Mouse (Mus musculus): Measurements from ENCODE around the gene Pirt.
A peak's percentile ranks its signal among the peaks of the same experiment; 100 is the strongest.

Gene Pirt

DNA sequence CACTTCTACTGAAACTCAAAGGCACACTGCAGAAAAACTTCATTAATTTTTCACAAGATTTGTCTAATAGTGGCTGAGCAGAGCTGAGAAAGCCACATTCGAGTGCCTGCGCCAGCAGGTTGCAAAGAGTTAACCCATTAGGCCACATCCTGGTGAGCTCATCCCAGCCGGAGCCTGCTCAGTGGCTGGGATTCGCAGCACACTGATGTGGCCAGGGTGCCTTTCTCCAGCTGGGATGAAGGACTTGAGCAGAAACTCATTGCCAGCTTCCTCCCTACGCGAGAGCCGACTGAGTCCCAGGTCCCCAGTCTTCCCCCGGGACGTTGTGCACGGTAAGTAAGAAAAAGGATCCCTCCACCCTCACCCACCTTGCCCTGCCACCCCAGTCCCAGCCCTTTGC lies at the start of gene Pirt:
Pirt (plus strand) TSS at position 171 of the 400 bp plus-strand sequence.
- no peak for DNase-seq (ENCODE audit: extremely low read depth, low read depth)

DNA sequence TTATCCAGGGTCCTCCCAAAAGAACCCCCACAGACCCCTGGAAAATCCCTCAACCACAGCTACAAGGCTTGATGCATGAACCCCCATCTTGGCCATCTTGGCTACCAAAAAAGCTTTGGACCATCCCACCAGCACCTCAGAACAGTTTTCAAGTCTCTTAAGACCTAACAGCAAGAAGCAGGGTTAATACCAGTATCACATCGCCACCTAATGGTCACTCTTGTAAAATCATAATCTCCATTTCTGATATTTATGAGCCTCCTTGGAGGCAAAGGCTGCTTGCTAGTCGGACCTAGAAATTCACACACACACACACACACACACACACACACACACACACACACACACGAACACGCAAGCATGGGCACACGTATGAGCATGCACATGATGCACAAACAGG lies 40.1 kb upstream of the Pirt start:
- peak; percentile 30 for DNase-seq (ENCODE audit: extremely low read depth, low read depth)

DNA sequence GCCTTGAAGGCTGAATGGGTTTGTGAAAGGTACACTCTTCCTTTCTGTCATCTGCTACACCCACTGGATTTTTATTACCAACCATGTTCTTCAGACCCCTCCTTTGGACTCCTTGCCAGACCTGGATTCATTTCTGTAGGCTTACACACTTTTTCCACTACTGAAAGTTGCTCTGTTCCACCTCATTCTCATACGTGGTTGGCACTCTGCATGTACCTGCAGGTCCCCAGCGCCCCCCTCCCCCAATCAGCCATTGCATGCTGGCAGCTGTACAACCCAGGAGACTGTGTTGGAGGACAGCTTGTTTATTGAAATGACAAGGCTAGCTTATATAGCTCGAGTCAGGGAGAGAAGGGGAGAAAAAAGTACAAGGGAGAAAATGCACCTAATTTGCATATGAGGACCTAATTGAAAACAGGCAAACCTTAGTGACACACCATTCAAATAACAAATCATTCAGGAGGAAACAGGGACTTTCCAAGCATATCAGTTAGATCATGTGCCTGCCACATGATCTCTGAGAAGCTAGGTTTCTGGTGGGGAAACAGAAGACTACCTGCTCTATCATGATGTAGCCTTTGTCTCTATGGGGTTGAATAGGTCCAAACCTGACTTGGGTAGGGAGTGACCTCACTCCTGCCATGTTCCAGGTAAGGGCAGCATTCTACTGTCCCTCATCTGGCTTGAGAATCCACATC lies 38.9 kb upstream of the Pirt start:
- DNase-seq (ENCODE audit: extremely low read depth, low read depth), result no peak

DNA sequence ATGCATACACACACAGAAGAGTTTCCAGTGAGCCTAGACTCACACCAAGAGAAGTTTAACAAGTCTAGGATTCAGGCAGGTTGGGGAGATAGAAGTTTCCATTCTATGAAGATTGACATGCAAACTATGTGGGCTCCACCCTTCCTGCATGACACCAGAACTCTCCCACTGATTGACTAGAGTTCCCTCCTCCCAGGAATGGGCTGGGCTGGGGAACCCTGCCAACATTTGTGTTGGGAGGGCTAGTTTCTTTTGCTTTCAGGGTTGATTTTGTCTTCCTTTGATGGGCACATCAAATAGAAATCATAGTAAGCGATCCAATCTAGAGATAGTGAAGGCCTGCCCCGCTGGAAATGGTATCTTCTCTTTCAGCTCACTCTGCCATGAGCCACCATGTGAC lies 30.5 kb upstream of the Pirt start:
- no peak for DNase-seq (ENCODE audit: extremely low read depth, low read depth)

DNA sequence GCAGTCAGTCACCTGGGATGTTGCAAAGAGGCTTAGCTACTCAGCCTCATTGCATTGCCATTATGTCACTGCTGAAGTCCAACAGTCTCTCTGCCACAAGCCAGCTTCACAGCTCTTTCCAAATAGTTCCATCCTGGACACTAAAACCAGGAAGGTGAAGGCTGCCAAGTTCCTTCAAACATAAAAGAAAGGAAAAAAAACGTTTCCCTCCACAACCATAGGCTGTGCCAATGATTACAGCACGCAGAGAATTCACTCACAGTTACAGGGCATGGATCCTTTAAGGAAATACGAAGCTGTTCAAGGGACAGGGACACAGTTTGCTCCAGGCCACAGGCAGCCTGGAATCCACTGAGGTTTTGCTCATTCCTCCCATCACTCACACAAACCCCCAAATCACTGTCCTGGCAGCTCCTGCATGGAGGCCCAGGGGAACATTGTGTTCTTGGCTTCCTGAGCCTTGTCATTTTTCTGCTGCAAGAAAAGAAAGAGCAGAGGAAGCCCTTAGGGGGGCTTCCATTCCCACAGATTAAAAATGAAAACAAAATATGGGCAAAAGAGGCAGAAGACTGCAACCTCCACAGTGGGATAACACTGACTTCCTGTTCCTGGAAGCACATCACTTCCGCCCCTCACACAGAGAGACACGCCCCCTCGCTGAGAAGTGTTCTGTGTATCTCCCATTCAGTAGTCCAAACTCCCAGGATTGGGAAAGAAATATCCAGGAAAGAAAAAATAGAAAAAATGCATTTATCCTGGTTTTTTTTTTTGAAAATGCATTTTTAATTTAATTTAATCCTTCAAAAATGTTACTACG lies 29.3 kb upstream of the Pirt start:
- no peak for DNase-seq (ENCODE audit: extremely low read depth, low read depth)

DNA sequence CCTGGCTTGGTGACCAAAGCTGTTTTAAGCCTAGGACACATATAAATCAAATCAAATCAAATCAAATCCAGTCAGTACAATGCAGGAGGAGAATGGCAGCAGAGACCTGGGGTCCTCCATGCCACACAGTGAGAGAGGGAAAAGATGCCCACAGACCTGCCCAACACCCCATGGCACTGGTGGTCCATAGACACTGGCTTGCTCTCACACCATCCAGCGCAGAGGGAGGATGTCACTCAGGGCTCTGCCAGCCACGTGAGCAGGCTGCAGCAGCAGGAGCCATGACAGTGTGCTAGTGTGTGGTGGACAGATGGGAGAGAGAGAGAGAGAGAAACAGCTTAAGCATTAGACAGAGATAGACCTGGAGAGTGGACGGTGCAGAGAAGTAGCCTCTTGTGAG lies 19.2 kb upstream of the Pirt start:
- DNase-seq (ENCODE audit: extremely low read depth, low read depth), result no peak

DNA sequence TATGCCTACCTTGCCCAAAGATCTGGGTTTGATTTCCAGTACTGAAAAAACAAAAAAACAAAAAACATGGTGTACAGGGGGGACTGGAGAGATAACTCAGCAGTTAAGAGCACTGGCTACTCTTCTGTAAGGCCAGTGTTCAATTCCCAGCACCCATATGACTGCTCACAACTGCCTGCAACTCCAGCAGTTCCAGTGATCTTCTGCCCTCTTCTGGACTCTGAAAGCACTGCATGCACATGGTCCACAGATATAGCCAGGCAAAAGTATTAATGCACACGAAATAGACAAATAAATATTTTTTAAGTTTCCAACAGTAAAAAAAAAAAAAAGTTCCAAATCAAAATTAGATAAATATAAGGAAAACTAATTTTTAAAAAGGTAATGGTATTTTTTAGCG lies 13.0 kb upstream of the Pirt start:
- no peak for DNase-seq (ENCODE audit: extremely low read depth, low read depth)

DNA sequence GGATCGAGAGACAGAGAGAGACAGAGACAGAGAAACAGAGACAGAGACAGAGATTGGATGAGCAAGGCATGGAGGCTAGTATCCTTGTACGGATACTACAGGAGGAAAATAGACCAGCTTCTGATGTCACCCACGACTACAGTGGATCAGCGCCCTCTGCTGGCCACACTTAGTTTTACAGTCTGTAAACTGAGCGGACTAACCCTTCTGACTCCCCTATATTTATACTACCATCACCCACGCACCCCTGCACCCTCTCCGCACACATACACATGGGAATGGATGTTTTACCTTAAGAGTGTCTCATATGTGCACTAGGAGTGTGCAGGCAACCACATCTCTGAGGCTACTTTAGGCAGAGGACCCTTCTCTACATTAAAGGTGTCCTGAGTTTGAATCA lies 12.4 kb upstream of the Pirt start:
- DNase-seq (ENCODE audit: extremely low read depth, low read depth), result peak; percentile 45

DNA sequence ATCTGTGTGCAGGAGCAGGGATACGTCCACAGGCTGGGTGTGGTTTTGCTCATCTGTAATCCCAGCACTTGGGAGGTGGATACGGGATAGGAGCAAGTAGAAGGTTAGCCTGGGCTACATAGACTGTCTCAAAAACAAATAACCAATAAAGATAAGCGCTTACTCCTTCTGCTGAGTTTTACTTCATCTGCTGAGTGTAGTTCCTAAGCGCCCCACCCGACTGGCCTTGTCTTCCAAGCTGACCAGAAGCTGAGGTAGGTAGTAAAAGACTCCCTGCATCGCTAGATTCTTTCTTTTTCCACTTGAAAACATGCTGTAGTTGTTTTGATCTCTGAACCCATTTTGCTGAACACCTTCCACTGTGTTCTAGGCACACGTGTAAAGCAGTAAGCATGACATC lies 9.0 kb upstream of the Pirt start:
- no peak for DNase-seq (ENCODE audit: extremely low read depth, low read depth)

DNA sequence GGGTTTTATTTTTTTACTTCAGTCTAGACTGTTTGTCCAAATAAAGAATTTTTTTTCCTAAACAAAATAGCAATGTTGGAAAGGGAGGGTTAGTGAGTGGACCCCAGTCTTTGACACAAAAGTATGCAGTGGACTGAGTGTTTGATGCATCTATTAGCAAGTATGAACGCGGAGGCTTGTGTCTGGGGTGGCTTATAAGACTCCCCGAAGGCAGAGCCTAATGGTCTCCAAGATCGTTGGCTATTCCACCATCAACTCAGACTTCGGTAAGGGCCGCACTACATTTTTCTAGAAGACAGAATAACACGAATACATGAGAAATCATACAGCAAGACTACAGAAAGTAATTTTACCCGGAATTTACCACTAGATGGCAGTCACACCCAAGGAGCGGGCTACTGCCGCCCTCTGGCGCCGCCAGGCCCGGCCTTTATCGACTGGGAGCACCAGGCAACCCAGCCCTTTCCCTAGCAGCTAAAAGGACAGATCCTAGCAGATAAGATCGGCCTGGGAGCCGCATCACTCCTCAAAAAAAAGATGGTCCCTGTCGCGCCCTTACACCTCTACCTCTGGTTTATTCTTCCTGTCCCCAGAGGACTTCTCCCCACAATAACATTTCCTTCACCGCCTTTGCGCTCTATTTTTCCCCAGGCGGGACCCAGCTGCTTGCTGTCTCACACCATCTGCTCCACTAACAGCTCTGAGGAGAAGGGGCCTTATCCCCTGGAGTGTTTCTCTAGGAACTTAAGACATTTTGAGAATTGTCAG lies 6.0 kb upstream of the Pirt start:
- DNase-seq (ENCODE audit: extremely low read depth, low read depth), result peak; percentile 54

DNA sequence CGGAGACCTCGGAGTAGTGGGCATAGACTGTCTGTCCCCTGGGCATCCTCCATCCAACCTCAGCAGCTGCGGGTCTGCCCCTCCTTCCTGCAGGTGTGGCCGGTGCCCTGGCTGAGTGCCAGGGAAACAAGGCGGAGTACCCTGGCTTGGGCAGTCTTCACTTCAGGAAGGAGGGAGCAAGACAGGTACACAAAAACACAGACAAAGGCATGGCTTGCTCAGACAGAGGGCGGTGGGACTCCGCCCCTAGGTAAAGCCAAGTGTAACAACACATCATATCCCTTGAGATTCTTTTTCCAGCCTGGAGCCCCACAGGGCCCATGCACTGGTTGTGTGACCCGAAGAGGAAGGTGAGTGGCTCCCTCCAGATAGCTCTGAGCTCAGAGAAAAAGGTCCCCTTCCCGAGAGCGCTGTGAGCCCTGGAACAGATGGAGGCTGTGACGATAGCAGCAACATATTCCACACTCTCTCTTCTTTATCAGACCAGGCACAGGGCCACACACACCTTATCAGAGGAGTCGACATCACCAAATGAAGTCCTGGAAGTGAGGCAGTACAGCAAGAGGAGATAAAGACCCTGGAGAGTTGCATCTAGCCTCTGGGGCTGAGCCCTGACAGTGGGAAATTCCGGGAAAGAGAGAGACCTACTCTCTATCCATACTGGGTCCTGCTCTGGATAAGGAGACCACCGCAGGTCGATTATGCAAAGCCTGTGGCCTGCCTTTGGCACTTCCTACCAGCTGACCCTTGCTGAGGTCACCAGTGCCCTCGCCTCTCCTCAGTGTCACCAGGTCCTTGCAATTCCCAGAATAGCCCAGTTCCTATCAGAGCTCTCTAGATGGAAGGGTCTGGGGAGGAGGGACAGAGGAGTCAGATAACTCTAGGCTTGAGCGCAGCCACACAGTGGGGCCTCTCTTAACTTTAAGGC lies 1.0 kb downstream of the Pirt start:
- peak; percentile 40 for DNase-seq (ENCODE audit: extremely low read depth, low read depth)

DNA sequence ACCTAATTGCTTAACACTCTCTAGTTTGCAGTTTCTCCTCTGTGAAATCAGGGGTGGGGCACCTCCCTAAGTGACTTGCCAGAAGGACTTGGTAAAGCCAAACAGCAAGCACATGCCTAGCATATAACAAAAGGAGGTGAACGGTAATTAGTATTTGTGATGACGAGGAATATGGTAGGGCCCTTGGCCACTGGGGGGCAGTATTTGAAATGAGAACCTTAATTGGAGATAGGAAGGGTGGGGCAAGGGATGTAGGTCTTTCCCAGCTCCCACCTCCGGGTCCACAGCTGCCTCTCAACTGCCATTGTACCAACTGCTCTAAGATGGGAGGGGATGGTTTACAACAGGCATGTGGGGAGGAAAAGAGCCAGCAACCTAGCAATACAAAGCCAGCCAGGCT lies 2.5 kb downstream of the Pirt start:
- DNase-seq (ENCODE audit: extremely low read depth, low read depth), result peak; percentile 28

DNA sequence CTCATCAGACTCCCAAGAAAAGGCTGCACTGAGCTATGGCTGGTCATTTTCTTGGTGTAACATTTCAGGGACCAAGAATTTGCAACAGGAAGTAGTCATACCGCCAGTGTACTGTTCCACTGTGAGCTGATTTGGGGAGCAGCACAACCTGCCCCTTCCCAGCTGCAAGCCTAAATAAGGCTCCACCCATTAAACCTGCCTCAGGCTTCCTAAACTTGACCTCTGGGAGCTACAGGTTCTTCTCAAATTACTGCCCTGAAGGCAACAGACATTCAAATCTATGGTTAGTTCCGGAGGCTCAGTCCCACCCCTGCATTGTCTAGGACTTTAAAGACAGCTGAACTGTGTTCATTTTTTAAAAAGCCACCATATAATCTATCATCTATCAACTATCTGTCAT lies 8.2 kb downstream of the Pirt start:
- no peak for DNase-seq (ENCODE audit: extremely low read depth, low read depth)

DNA sequence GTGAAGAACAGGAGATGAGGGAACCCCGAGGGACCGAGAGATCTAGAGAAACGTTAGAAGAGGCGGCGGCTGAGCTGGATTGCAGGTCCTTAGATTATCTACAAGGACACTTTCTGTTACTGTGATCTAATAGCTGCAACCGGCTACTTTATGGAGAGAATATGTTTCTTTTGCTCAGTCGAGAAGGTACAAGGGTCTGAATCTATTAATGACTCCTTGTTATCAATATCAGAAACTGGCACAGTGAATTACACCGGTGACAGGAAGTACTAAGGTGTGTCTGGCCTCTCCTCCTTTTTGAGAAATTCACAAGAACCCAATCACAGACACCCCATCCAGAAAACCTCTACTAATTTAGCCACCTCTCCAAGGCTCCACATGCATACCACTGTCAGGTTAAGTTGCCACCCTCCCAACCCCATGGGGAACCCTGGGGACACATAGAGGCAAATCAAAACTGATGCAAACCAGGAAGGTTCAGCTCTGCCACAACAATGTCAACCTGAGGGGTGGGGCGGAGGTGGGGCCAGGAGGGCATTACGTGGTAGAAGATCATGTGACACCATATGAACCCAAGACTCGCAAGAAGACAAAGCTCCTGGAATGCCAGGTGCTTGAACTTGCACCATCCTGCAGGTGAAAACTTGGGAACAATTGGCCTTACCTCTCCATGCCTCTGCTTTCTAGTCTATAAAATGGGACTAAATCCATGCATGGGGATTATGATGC lies 12.5 kb downstream of the Pirt start:
- DNase-seq (ENCODE audit: extremely low read depth, low read depth), result no peak

DNA sequence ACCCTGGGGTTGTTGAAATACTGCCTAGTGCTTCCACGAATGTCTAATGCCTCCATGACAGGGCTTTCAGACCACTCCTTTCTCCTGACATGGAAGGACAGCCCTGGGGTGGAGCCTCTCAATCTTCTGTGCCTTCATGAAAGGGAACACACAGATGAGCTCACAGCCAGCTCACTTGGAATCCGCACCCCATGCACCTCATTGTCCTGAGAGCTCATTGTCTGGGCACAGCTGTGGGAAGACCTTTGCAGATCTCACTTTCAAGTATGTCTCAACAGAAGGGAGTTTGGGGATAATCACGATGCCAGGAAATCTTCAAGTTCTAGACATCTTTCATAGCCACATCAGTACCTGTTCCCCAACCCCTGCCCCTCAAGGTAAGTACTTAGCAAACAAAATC lies 16.5 kb downstream of the Pirt start:
- no peak for DNase-seq (ENCODE audit: extremely low read depth, low read depth)

DNA sequence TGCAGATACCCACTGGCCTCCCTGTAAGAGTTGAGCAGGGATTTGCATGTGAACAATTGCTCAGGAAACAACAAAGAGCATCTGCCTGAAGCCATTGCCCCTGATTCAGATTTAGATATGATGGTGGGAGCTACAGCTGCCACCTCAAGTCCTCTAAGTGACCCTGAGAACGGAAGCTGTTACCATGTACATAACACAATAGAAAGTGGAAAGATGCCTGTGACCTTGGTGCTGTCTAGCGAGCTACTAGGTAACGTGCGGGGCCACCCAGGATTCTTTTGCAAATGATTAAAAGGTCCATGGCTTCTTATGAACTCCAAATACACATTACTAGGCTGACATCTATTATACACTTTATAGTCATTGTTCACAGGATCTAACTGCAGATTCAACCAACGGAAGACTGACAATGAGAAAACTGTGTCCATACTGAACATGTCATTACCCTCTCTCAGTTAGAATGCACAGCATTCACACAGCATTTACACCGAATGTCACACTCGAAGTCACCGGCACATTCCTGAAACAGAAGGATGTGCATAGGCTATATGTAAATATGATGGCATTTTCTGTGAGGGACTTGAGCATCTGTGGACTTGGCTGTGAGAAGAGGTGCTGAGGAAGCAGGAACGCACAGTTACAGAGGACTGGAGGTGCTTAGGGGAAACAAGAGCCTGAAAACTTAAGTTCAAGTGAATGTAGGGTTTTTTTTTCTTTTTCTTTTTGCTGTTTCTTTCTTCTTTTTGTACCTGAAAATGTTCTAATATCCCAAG lies 21.2 kb downstream of the Pirt start:
- no peak for DNase-seq (ENCODE audit: extremely low read depth, low read depth)

DNA sequence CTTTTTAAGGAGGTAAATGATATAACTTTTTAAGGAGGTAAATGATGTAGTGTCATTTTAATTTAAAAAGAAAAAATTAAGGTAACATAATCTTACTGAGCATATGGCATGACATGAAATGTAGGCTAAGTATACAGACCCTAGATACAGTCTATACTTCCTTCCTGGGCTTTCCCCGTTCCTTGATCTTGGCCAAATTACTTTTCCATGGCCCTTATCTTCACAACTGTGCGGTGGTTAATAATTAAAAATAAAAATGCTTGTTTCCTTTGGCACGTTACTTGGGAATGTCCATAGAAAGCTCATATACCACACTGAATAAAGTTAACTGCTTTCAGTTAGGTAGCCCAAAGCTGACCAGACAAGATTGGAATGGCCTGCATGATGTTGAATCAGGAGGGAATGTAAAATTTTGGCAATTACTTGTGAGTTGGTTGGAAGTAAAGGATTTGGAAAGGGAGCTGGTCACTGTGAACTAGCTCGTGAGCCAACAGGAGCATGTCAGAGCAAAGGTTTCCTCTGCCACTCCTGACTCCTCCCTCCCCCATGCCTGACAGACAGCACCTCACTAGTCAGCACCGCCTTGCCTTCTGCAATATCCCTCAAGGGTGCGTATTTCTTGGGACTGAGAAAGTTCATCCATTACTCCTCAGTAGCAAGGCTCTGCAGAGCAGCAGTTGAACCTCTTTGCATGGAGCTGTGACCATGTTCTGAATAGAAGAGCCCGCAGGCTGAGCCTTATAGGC lies 22.8 kb downstream of the Pirt start:
- no peak for DNase-seq (ENCODE audit: extremely low read depth, low read depth)

DNA sequence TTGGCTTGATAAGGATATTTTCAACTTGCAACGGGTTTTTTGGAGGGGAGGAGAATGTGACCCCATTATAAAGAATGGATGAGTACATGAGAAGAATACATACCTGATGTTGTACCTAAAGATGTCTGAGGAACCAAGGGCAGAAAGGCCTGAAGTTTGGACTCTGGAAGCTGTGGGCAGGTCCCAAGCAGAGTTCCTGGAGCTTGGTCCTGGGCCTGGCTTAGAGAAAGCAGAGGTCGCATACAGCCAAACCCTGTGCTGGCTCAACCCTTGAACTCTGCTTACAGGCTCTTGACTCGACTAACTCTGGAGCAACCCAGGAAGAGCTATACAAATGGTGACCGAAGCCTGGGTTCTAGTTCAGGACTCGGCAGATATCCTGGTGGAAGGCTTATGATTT lies 30.2 kb downstream of the Pirt start:
- DNase-seq (ENCODE audit: extremely low read depth, low read depth), result no peak

DNA sequence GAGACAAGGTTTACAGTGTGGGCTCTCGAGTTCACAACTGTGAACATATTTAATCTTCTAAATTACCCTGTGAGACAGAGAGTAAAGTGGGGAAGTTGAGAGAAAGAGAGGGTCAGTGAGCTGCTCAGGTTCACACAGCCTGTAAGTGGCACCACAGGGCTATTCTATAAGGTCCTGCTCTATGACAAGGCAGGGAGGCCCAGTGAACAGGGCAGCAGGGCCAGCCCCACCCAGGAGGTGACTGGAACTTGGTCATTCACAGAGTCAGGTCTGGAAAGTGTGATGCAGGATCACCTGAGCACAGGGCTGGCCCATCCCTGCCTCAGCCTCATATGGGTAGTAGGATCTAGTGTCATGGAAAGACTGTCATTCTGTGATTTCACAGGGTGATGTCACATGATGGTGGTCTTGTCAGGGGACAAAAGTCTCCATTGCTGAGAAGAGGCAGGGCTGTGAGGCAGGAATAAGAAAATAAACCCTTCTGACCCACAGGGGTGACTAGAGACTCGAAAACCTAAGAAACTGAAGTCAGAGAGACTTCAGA lies 33.5 kb downstream of the Pirt start:
- DNase-seq (ENCODE audit: extremely low read depth, low read depth), result no peak

All from MEL-GATA-1-ER (cell line).